Mouse (Mus musculus): ENCODE measurements around the gene Prr19. TPM values are rescaled to one million over a fixed set of nuclear protein-coding genes. Genes with fewer than 3 reads are reported as not detected.

The Prr19 gene
- total RNA-seq, 2 experiments from 2014 or later: not detected

DNA sequence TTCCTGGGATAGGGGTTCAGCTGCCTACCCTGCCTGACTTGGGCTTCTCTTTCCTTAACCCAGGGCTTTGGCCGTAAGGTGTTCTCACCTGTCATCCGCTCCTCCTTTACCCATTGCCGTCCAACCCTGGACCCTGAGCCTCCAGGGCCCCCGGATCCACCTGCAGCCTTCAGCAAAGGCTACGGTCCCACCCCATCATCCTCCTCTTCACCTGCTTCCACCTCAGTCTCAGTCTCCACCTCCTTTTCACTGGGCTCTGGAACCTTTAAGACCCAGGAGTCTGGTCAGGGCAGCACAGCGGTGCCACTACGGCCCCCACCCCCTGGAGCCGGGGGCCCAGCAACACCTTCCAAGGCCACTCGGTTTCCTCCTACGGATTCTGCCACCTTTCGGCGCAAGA is 13.2 kb upstream of the Prr19 start:
- Histone ChIP-seq H3K27ac (no peak overlapping the region), H3K4me3 (no peak overlapping the region)
- no peak for TF ChIP-seq CTCF (IDR thresholded peaks at IDR 0.05)
- intact Hi-C loops (cut with DNase I): no loop called here
- peak; percentile 20 for DNase-seq

DNA sequence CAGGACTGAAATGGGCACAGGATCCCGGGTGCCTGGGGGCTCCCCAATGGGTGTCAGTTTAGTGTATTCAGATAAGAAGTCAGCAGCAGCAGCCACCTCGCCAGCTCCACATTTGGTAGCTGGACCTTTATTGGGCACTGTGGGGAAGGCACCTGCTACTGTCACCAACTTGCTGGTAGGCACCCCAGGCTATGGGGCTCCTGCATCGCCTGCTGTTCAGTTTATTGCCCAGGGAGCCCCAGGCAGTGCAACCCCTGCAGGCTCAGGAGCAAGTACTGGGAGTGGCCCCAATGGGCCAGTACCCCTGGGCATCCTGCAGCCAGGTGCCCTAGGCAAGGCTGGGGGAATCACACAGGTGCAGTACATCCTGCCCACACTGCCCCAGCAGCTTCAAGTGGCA is 12.5 kb upstream of the Prr19 start:
- DNase-seq: no peak
- Histone ChIP-seq H3K27ac (no peak overlapping the region), H3K4me3 (no peak overlapping the region)
- TF ChIP-seq CTCF (IDR thresholded peaks at IDR 0.05): no peak
- intact Hi-C loops (cut with DNase I): no loop called here

DNA sequence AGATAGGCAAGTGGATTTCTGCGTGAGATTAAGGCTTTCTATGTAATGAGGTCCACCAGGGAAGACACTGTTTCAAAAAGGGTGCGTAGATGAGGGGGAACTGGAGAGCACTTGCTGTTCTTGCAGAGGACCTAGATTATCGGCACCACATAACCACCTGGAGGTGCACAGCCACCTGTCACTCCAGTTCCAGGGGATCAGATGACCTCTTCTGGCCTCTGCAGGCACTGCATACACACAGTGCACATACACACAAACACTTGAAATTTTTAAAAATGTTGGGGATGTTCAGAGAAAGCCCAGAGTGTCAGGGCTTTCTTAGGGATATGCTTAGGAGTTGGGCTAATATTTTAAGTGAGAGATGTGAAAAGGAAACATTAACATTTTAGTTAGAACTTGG is 11.3 kb upstream of the Prr19 start:
- Histone ChIP-seq H3K4me3 (no peak overlapping the region), H3K27ac (no peak overlapping the region)
- TF ChIP-seq CTCF (IDR thresholded peaks at IDR 0.05): no peak
- intact Hi-C loops (cut with DNase I): no loop called here
- DNase-seq: peak; percentile 1

DNA sequence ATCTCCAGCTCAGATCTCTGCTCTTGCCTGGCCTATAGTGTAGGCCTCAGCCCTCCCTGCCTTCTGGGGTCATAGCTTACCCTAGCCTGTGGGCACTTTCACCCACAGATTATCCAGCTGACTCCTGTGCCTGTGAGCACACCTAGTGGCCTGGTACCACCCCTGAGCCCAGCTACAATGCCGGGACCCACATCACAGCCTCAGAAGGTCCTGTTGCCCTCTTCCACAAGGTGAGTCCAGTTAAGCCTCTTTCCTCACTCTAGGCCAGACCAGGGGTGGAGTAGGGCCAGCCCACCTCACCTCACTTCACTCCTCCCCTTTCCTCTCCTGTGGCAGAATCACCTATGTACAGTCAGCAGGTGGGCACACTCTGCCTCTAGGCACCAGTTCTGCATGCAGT is 10.7 kb upstream of the Prr19 start:
- intact Hi-C loops (cut with DNase I): no loop called here
- Histone ChIP-seq H3K4me3 (no peak overlapping the region), H3K27ac (no peak overlapping the region)
- TF ChIP-seq CTCF (IDR thresholded peaks at IDR 0.05): no peak
- DNase-seq: peak; percentile 12

DNA sequence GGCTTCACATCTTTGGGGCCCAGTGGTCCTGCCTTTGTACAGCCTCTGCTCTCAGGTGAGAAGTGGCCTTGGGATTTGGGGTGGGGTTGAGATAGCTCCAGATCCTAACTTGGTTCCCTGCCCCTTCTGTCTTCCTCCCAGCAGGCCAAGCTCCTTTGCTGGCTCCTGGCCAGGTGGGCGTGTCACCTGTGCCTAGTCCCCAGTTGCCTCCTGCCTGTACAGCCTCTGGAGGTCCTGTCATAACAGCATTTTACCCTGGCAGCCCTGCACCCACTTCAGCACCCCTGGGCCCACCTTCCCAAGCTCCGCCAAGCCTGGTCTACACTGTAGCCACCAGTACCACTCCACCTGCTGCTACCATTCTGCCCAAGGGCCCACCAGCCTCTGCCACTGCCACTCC is 10.3 kb upstream of the Prr19 start:
- Histone ChIP-seq H3K4me3 (no peak overlapping the region), H3K27ac (no peak overlapping the region)
- intact Hi-C loops (cut with DNase I): no loop called here
- TF ChIP-seq CTCF (IDR thresholded peaks at IDR 0.05): no peak
- DNase-seq: peak; percentile 57

DNA sequence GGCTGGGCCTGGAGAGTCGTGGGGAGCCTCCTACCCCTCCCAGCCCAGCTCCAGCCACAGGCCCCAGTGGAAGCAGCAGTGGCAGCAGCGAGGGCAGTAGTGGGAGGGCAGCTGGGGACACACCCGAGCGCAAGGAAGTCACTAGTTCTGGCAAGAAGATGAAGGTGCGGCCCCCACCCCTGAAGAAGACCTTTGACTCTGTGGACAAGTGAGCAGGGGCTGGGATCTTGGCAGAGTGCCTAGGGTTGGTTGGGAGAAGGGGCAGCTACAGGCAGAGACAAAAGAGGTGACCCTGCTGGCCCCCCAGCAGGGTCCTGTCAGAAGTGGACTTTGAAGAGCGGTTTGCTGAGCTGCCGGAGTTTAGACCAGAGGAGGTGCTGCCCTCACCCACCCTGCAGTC is 9.1 kb upstream of the Prr19 start:
- intact Hi-C loops (cut with DNase I): no loop called here
- Histone ChIP-seq H3K4me3 (no peak overlapping the region), H3K27ac (no peak overlapping the region)
- peak; percentile 12 for DNase-seq
- no peak for TF ChIP-seq CTCF (IDR thresholded peaks at IDR 0.05)

DNA sequence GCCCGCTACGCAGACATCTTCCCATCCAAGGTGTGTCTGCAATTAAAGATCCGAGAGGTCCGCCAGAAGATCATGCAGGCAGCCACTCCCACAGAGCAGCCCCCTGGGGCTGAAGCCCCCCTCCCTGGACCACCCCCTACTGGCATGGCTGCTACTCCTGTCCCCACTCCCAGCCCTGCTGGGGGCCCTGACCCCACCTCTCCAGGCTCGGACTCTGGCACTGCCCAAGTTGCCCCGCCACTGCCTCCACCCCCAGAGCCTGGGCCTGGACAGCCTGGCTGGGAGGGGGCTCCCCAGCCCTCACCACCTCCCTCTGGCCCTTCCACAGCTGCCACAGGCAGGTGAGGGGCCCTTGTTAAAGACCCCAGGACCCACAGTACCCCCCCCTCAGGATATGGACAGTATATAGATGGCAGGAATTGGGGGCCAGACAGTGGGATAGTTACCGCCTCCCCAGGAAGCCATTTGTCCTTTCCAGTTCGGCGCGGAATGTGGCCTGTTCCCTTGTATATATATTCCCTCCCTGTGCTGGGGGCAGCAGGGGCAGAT is 7.9 kb upstream of the Prr19 start:
- intact Hi-C loops (cut with DNase I): no loop called here
- peak; percentile 18 for DNase-seq
- Histone ChIP-seq H3K4me3 (no peak overlapping the region), H3K27ac (no peak overlapping the region)
- no peak for TF ChIP-seq CTCF (IDR thresholded peaks at IDR 0.05)

DNA sequence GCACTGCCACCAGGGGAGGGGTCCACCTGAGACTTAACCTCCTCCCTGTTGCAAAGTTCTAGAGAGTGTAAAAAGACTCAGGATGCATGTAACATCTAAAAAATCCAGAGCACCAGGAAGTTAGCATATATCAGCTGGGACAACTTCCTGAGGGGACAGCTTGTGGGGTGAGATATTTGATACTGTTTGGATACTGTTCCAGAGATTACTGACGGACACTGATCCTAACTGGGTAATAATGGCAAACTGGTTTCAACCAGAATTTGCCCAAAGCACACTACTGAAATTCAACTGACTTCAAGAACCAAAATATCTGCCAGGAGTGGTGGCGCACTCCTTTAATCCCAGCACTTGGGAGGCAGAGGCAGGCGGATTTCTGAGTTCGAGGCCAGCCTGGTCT is 6.7 kb upstream of the Prr19 start:
- no peak overlapping the region for H3K27ac ChIP-seq
- DNase-seq: no peak

DNA sequence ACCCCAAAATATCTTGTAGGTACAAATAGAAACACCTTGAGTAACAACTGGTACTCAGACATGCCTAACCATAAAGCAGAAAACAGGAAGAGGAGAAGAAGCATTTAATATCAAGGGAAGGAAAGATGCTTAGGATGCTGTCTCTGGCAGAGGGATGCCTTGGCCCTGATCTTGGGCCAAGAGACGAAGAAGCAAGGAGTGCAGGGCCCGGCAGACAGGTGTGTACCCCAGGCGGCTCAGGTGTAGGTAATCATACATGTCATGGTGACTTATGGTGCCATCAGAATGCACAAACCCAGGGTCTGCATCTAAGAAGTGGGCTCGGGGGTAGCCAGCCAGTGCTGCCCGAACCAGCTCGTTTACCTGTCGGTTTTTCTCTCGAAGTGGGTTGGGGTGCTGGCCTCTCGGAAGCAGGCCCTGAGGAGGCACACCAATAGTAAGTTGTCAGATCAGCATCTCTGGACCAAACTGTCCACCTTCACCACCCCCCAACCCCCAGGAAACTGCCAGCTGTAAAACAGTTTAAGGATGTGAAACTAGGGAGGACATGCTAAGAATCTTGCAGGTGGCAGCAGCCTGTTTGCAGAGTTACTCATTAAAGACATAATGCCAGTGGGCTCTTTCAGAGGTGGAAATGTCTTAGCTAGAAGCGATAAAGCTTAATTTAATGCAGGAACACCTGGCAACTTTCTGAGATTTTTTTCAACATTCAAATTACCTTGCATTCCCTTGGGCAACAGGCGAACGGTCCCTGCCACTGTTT is 6.1 kb upstream of the Prr19 start:
- no peak overlapping the region for H3K4me3 ChIP-seq
- H3K27ac ChIP-seq: no peak overlapping the region
- peak; percentile 6 for DNase-seq
- TF ChIP-seq CTCF (IDR thresholded peaks at IDR 0.05): no peak
- intact Hi-C loops (cut with DNase I): no loop called here

More for the DNA sequence above, 6.7 kb upstream of the Prr19 start:
- intact Hi-C loops (cut with DNase I): no loop called here
- TF ChIP-seq CTCF (IDR thresholded peaks at IDR 0.05): no peak
- no peak overlapping the region for H3K4me3 ChIP-seq

DNA sequence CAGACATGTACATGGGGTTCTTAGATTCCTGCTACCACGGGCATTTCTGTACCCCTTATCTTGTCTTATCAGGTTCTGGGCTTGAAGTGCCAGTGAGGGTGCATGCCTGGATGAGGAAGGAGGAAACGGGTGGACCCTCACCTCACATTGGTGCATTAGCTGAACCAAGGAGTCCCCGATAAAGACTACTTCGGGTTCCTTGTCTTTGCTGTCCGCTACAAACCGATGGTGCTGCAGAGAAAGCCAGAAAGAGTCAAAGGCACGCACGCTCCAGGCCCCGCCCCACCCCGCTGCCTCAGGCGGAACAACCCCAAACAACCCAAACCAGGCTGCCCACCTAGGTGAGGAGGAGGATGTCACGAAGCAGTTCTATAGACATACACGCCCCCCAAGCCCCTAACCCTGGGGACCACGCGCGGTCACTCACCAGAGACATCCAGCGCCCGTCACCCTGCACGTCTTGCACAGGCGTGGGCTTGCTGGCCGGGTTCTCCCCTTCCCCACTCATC is 4.2 kb upstream of the Prr19 start:
- intact Hi-C loops (cut with DNase I): no loop called here
- DNase-seq: peak; percentile 39
- peak overlapping the region; percentile 77; the same call in 1 of the 2 replicates for H3K27ac ChIP-seq
- H3K4me3 ChIP-seq: peak overlapping the region; percentile 79
- TF ChIP-seq CTCF (IDR thresholded peaks at IDR 0.05): no peak

DNA sequence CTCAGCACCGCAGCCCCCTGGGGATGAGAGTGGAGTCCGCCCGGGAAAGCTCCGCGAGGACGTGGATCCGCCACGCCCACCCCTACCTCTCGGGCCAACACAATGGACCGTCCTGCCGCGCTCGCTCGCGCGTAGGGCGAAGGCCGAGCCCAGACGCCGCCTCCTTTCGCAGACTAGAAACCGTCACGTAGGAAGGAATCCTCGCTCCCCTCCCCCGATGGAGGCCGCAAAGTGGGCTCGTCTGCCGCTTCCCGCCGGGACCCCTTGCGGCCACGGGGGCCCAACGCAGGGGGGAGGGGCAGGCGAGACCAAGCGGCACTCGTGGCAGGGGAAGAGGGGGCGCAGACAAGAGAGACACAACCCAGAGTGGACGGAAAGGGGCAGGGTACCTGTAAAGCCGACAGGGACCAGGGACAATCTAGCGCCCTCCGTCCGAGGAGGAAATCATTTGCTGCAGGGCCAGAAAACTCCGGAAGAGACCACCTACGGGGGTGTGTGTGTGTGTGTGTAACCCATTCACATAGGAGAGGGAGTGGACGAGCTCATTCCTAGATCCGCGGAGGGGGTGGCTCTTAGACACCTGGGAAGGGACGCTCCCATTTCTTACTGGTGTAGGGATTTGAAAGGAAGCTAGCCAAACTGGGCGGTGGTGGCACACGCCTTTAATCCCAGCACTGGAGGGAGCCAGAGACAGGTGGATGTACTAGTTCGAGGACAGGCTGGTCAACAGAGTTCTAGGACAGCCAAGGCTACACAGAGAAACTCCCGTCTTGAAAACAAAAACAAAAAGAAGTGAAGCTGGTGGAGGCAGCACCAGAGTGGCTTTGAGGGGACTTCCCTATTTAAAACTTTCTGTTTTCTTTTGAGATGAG is 3.5 kb upstream of the Prr19 start, which contains the start of gene Pafah1b3:
Pafah1b3 (minus strand) TSS at position 533 of the 872 bp plus-strand sequence.
- DNase-seq: peak; percentile 64
- intact Hi-C loops (cut with DNase I): no loop called here
- TF ChIP-seq CTCF (IDR thresholded peaks at IDR 0.05): peak; percentile 27; the same call in 1 of the 2 replicates

DNA sequence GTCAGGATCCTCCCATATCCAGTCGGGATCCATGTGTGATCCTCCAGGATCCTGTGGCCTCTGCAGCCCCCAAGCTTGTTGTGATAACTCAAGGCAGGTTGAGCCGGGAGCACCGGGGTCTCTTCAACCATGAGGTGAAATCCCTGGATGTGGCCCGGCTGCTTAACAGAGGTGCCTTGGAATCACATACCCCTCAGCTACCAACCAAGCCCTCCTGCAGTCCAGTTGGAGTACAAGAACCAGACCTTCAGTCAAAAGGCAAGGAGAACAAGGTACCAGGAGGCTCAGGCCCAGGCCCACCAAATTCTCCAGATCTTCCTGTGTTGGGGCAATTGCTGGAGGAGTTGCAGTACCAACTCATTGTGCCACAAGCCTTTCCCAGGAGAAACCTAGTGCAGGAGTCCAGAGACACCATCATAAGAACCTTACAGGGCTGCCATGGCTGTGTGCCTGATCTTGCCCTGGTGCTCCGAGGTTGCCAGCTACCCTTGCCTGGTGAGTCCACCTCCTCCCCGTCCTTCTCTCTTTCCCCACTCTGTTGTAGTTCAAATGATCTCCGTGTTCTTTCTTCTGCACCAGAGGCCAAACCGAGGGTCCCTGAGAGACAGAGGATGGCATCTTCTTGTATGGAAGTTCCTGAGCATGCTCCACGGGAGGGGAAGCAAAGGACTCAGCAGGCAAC is 1.9 kb downstream of the Prr19 start:
- no peak for TF ChIP-seq CTCF (IDR thresholded peaks at IDR 0.05)
- intact Hi-C loops (cut with DNase I): no loop called here
- H3K4me3 ChIP-seq: no peak overlapping the region
- H3K27ac ChIP-seq: no peak overlapping the region
- DNase-seq: peak; percentile 13

More for the DNA sequence above, 3.5 kb upstream of the Prr19 start, which contains the start of gene Pafah1b3:
- Histone ChIP-seq H3K27ac (peak within 1 kb of the TSS; percentile 77), H3K4me3 (peak within 1 kb of the TSS; percentile 79)

Data from gastrocnemius, adult 2 months (tissue).